Mouse (Mus musculus) embryonic facial prominence, embryonic 14.5 days (tissue): ENCODE measurements around the gene Iffo1. TPM values are rescaled to one million over a fixed set of nuclear protein-coding genes. Genes with fewer than 3 reads are reported as not detected.

Source experiments
- ATAC-seq: fragments of 200-750 bp; cut with Nextera tagmentation; 2 replicates; pipeline ENCODE4 v1.8.0; 2017; ENCODE audit warnings: low read depth, moderate number of reproducible peaks, moderate TSS enrichment
- DNase-seq: peaks from one replicate; pipeline ENCODE4 v3.0.0-alpha.2; 2015; ENCODE audit warnings: low spot score
- H3K27ac ChIP-seq: fragments of 300-500 bp; sonication (generic); replicated peaks from 2 replicates; pipeline ENCODE4 v1.5.1; 2014; ENCODE audit warnings: low read depth, mild to moderate bottlenecking, low read length, moderate library complexity
- H3K27me3 ChIP-seq: fragments of 300-500 bp; sonication (generic); replicated peaks from 2 replicates; pipeline ENCODE4 v1.6.1; 2014; ENCODE audit warnings: low read length; ENCODE audit not compliant: control insufficient read depth, insufficient read depth
- H3K36me3 ChIP-seq: fragments of 300-500 bp; sonication (generic); 2 replicates; pipeline ENCODE4 v1.6.1; 2014; ENCODE audit warnings: low read length, mixed read lengths; ENCODE audit not compliant: control insufficient read depth, insufficient read depth
- H3K4me1 ChIP-seq: fragments of 300-500 bp; sonication (generic); 2 replicates; pipeline ENCODE4 v1.6.1; 2014; ENCODE audit warnings: antibody characterized with exemption, low read length; ENCODE audit not compliant: control insufficient read depth, insufficient read depth
- H3K4me2 ChIP-seq: fragments of 300-500 bp; sonication (generic); 2 replicates; pipeline ENCODE4 v1.6.1; 2014; ENCODE audit warnings: low read depth, mild to moderate bottlenecking, low read length, moderate library complexity, mixed read lengths
- H3K4me3 ChIP-seq: fragments of 300-500 bp; sonication (generic); 2 replicates; pipeline ENCODE4 v1.5.1; 2014; ENCODE audit warnings: low read depth, mild to moderate bottlenecking, low read length
- H3K9ac ChIP-seq: fragments of 300-500 bp; sonication (generic); 2 replicates; pipeline ENCODE4 v1.6.1; 2014; ENCODE audit warnings: low read depth, mild to moderate bottlenecking, low read length, moderate library complexity, mixed read lengths
- H3K9me3 ChIP-seq: fragments of 300-500 bp; sonication (generic); 2 replicates; pipeline ENCODE4 v1.6.1; 2016; ENCODE audit warnings: low read length; ENCODE audit not compliant: control insufficient read depth
- WGBS: fragments of 180-500 bp; shearing (Covaris S2); extraction: QIAGEN DNeasy Blood & Tissue Kit; methylation state at CpG from one replicate; pipeline ENCODE4 v1.1.7; 2014; 5-methylcytosine and 5-hydroxymethylcytosine counted together
- microRNA-seq: library from miRNA; unstranded; fragments of <30 nt; microRNA quantifications from one replicate; pipeline ENCODE4, GENCODE M21; 2016; ENCODE audit warnings: borderline number of aligned reads
- polyA plus RNA-seq: library from polyadenylated mRNA; unstranded; fragments of >200 nt; fragmentation: Nextera tagmentation; extraction: Ambion mirVana; gene quantifications from 2 replicates; pipeline ENCODE4 v1.2.1, GENCODE M21; 2014

Gene Iffo1
- polyA plus RNA-seq, 1 experiment from 2014 or later: 43.7 TPM

- no peaks in the 10 kb centered on the region for H3K4me1 ChIP-seq
- no peak overlapping the region for H3K4me3 ChIP-seq
- no peak overlapping the region for H3K9ac ChIP-seq
- DNase-seq (no peak), ATAC-seq (no peak)
- H3K4me2 ChIP-seq: no peak overlapping the region
- 89% methylated on average over 1 of the region's 1 CpGs for WGBS
- H3K9me3 ChIP-seq: no peaks in the 10 kb centered on the region
- H3K27me3 ChIP-seq: peaks cover 14% of the 10 kb centered on the region; the same call in 1 of the 2 replicates
- no peak overlapping the region for H3K27ac ChIP-seq
- H3K36me3 ChIP-seq: no peaks in the 10 kb centered on the region
These were observed 65.4 kb downstream of the Iffo1 start for GRCm38 (mm10) chr6:125210436-125210835.

Small RNAs within 50 kb of the gene (microRNA-seq; reads per million reads assigned to microRNA genes)
- gene Mir3098: 0.66 reads per million
- not detected for gene Mir7045

Other genes with a start within 250 kb of the Iffo1 start
- 1.9 and 2.4 TPM in 2 replicates for gene Lag3, start 233.5 kb upstream of the Iffo1 start, polyA plus RNA-seq
- 255 and 263 TPM in 2 replicates for gene Ptms, start 225.1 kb upstream of the Iffo1 start, polyA plus RNA-seq
- 346 and 352 TPM in 2 replicates for gene Mlf2, start 213.9 kb upstream of the Iffo1 start, polyA plus RNA-seq
- 138 and 141 TPM in 2 replicates for gene Cops7a, start 179.7 kb upstream of the Iffo1 start, polyA plus RNA-seq
- gene Pianp, start 148.5 kb upstream of the Iffo1 start, polyA plus RNA-seq: 5.0 and 7.2 TPM in 2 replicates
- 10.4 and 11.9 TPM in 2 replicates for gene Zfp384, start 136.1 kb upstream of the Iffo1 start, polyA plus RNA-seq
- gene Ing4, start 105.5 kb upstream of the Iffo1 start, polyA plus RNA-seq: 99.0 and 112 TPM in 2 replicates
- 8.3 and 9.9 TPM in 2 replicates for gene Acrbp, start 95.6 kb upstream of the Iffo1 start, polyA plus RNA-seq
- 1.1 and 1.4 TPM in 2 replicates for gene Lpar5, start 77.3 kb upstream of the Iffo1 start, polyA plus RNA-seq
- gene Chd4, start 49.3 kb upstream of the Iffo1 start, polyA plus RNA-seq: 70.1 and 73.5 TPM in 2 replicates
- gene Nop2, start 13.3 kb upstream of the Iffo1 start, polyA plus RNA-seq: 56.4 and 60.4 TPM in 2 replicates
- gene Gapdh, start 21.2 kb downstream of the Iffo1 start, polyA plus RNA-seq: 1,831 and 1,850 TPM in 2 replicates
- 76.7 and 90.8 TPM in 2 replicates for gene Ncapd2, start 46.5 kb downstream of the Iffo1 start, polyA plus RNA-seq
- gene Mrpl51, start 46.6 kb downstream of the Iffo1 start, polyA plus RNA-seq: 198 and 205 TPM in 2 replicates
- 2.4 and 2.7 TPM in 2 replicates for gene Vamp1, start 70.3 kb downstream of the Iffo1 start, polyA plus RNA-seq
- gene Tapbpl, start 86.6 kb downstream of the Iffo1 start, polyA plus RNA-seq: 3.4 and 3.6 TPM in 2 replicates
- 1.1 and 2.9 TPM in 2 replicates for gene Cd27, start 91.8 kb downstream of the Iffo1 start, polyA plus RNA-seq
- gene Tuba3a, start 140.8 kb downstream of the Iffo1 start, polyA plus RNA-seq: 0.22 and 0.45 TPM in 2 replicates
- 46.4 and 49.0 TPM in 2 replicates for gene Ltbr, start 168.6 kb downstream of the Iffo1 start, polyA plus RNA-seq
- gene Scnn1a, start 175.4 kb downstream of the Iffo1 start, polyA plus RNA-seq: 1.5 and 3.2 TPM in 2 replicates
- 81.8 and 82.6 TPM in 2 replicates for gene Tnfrsf1a, start 204.1 kb downstream of the Iffo1 start, polyA plus RNA-seq
- gene Plekhg6, start 235.6 kb downstream of the Iffo1 start, polyA plus RNA-seq: 1.0 and 1.4 TPM in 2 replicates